Mouse (Mus musculus) MEL (cell line): ENCODE data around the gene Gm10142. TPM values are rescaled to one million over a fixed set of nuclear protein-coding genes. Genes with fewer than 3 reads are reported as not detected.
"Not testable (repeated sequence)": the region's sequence is repeated elsewhere in the genome, so short reads cannot be mapped to it uniquely, and the experiment has no call there.

Experiments
- DNase-seq: peaks from one replicate; pipeline ENCODE4 v3.0.0; 2011; ENCODE audit warnings: low read depth, low spot score
- H3K27ac ChIP-seq: 2 replicates; pipeline ENCODE4 v1.5.1; 2012; ENCODE audit warnings: low read depth, mild to moderate bottlenecking, control low read depth, low read length, moderate library complexity; ENCODE audit not compliant: control insufficient read depth
- H3K27me3 ChIP-seq, 2 experiments: fragments of 150-350 bp in 1 of 2; sonication (generic) in 1 of 2; 2 replicates each; pipeline ENCODE4 v1.6.1; 2012; ENCODE audit warnings: low read length in 2 of 2, mild to moderate bottlenecking in 2 of 2, improper control_type of control experiment in 1 of 2, moderate library complexity in 1 of 2; ENCODE audit not compliant: insufficient read depth in 2 of 2, control insufficient read depth in 1 of 2
- H3K36me3 ChIP-seq, 2 experiments: 2 replicates each; pipeline ENCODE4 v1.6.1; 2012 to 2014; ENCODE audit warnings: low read length in 2 of 2, improper control_type of control experiment in 1 of 2, inconsistent platforms in 1 of 2, mild to moderate bottlenecking in 1 of 2; ENCODE audit not compliant: insufficient read depth in 2 of 2, control insufficient read depth in 1 of 2
- H3K4me1 ChIP-seq, 2 experiments: fragments of 150-350 bp in 1 of 2; sonication (generic) in 1 of 2; 2 replicates each; pipeline ENCODE4 v1.6.1; 2012; ENCODE audit warnings: low read length in 2 of 2, improper control_type of control experiment in 1 of 2, mild to moderate bottlenecking in 1 of 2; ENCODE audit not compliant: insufficient read depth in 2 of 2, control insufficient read depth in 1 of 2
- H3K4me3 ChIP-seq, 2 experiments: fragments of 150-350 bp in 1 of 2; sonication (generic) in 1 of 2; 2 replicates each; pipeline ENCODE4 v1.5.1; 2012; ENCODE audit warnings: low read depth in 2 of 2, low read length in 2 of 2, mild to moderate bottlenecking in 2 of 2, moderate library complexity in 2 of 2, control low read depth in 1 of 2, improper control_type of control experiment in 1 of 2; ENCODE audit not compliant: control insufficient read depth in 1 of 2, insufficient read depth in 1 of 2
- H3K79me2 ChIP-seq: 2 replicates; pipeline ENCODE4 v1.6.1; 2012; ENCODE audit warnings: mild to moderate bottlenecking, low read length, moderate library complexity; ENCODE audit not compliant: control insufficient read depth, poor library complexity, insufficient read depth
- H3K9ac ChIP-seq: 2 replicates; pipeline ENCODE4 v1.6.1; 2012; ENCODE audit warnings: low read depth, mild to moderate bottlenecking, control low read depth, low read length, moderate library complexity; ENCODE audit not compliant: control insufficient read depth, poor library complexity, severe bottlenecking
- H3K9me3 ChIP-seq: fragments of 150-350 bp; sonication (generic); replicated peaks from 2 replicates; pipeline ENCODE4 v1.6.1; 2012; ENCODE audit warnings: mild to moderate bottlenecking, low read length, improper control_type of control experiment, moderate library complexity; ENCODE audit not compliant: insufficient read depth
- GATA1 ChIP-seq: IDR thresholded peaks from 2 replicates; pipeline ENCODE4 v1.6.1; 2011; ENCODE audit warnings: low read depth, low read length, improper control_type of control experiment
- JUND ChIP-seq: IDR thresholded peaks from 2 replicates; pipeline ENCODE4 v1.6.1; 2011; ENCODE audit warnings: low read depth, mild to moderate bottlenecking, improper control_type of control experiment, low read length
- MAX ChIP-seq: IDR thresholded peaks from 2 replicates; pipeline ENCODE4 v1.6.1; 2011; ENCODE audit warnings: low read length, improper control_type of control experiment
- MAZ ChIP-seq: IDR thresholded peaks from 2 replicates; pipeline ENCODE4 v1.6.1; 2012; ENCODE audit warnings: low read depth, mild to moderate bottlenecking, inconsistent platforms, low read length, improper control_type of control experiment
- MEF2A ChIP-seq: IDR thresholded peaks from 2 replicates; pipeline ENCODE4 v1.6.1; 2014; ENCODE audit warnings: low read depth, mild to moderate bottlenecking, inconsistent platforms, low read length, improper control_type of control experiment; ENCODE audit not compliant: poor library complexity, insufficient replicate concordance, severe bottlenecking; ENCODE audit errors: extremely low read depth
- MXI1 ChIP-seq: IDR thresholded peaks from 2 replicates; pipeline ENCODE4 v1.6.1; 2011; ENCODE audit warnings: mild to moderate bottlenecking, low read depth, low read length, improper control_type of control experiment
- MYC ChIP-seq: IDR thresholded peaks from 2 replicates; pipeline ENCODE4 v1.6.1; 2011; ENCODE audit warnings: low read depth, mild to moderate bottlenecking, low read length, improper control_type of control experiment, moderate library complexity
- POLR2A ChIP-seq, 2 experiments: IDR thresholded peaks; 2 replicates each; pipeline ENCODE4 v1.6.1; 2011 to 2012; ENCODE audit warnings: low read length in 2 of 2, mild to moderate bottlenecking in 2 of 2, control low read depth in 1 of 2, improper control_type of control experiment in 1 of 2, low read depth in 1 of 2, moderate library complexity in 1 of 2; ENCODE audit not compliant: control insufficient read depth in 1 of 2, insufficient read depth in 1 of 2, poor library complexity in 1 of 2
- POLR2AphosphoS5 ChIP-seq: IDR thresholded peaks from 2 replicates; pipeline ENCODE4 v1.6.1; 2012; ENCODE audit warnings: low read depth, borderline replicate concordance, mild to moderate bottlenecking, inconsistent platforms, low read length, moderate library complexity, mixed read lengths
- TAL1 ChIP-seq: IDR thresholded peaks from 2 replicates; pipeline ENCODE4 v1.6.1; 2012; ENCODE audit warnings: mild to moderate bottlenecking, inconsistent platforms, low read length, moderate library complexity, mixed read lengths
- TBP ChIP-seq: IDR thresholded peaks from 2 replicates; pipeline ENCODE4 v1.8.0; 2011; ENCODE audit warnings: low read depth, low read length, improper control_type of control experiment
- USF1 ChIP-seq: IDR thresholded peaks from 2 replicates; pipeline ENCODE4 v1.6.1; 2014; ENCODE audit warnings: low read depth, mild to moderate bottlenecking, inconsistent platforms, low read length, improper control_type of control experiment, moderate library complexity
- polyA plus RNA-seq, 2 experiments: library from polyadenylated mRNA; stranded (reverse) in 1 of 2; unstranded in 1 of 2; fragments of >175 nt in 1 of 2; fragments of >200 nt in 1 of 2; gene quantifications; 2 replicates each; pipeline versions ENCODE4 v1.2.1 to v1.2.4; 2012; ENCODE audit warnings: low replicate concordance in 2 of 2, low read depth in 1 of 2; ENCODE audit not compliant: insufficient read length in 2 of 2, insufficient read depth in 1 of 2, missing spikeins in 1 of 2
- total RNA-seq: library from RNA; depleted of rRNA; stranded (reverse); fragments of 300-350 nt; gene quantifications from 2 replicates; pipeline ENCODE4 v1.2.3, GENCODE M21; 2012

Gm10142 gene
- total and polyA plus RNA-seq, 3 experiments: not detected

DNA sequence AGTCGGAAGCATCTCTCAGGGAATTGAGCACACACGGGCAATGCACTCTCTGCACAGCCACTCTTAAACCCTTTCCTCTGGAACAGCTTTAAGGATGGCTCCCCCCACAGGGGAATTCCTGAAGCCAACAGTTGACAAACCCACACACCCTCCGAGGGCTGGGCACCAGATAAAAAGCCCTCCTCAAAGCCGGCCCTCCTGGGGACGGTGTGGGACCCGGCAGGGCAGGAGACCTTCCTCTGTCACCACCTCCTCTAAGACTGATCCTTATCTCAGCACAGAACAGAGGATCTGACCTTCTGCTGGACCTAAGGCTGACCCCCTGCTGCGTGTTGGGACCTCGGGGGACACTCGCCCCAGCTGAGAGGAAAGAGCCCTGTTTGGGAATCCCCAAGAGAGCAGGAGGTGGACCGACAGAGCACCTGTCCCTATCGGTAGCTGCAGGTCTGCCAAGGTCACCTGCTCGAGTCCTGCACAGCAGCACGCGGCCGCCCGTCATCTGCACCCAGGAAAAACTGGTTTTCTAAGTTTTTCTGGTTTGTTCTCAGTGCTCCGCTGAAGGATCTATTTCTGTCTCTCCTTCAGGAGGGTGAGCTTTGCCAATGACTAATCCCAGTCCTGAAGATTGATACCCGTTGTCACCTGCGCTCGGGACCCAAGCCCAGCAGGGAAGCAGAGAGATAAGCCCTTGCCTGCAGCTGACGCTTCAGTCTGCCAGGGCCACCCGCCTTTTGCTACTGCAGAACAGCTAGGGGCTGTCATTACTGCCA is 29.5 kb upstream of the Gm10142 start, which contains the start of gene Tspear:
TSS of gene Tspear (plus strand) at position 675 of the 770 bp plus-strand sequence.
- Histone ChIP-seq H3K9ac (no peak within 1 kb of the TSS), H3K36me3 (no peaks in the 10 kb centered on the region), H3K4me1 (no peaks in the 10 kb centered on the region), H3K27ac (no peak within 1 kb of the TSS), H3K27me3 (peaks cover 14 to 18% of the 10 kb centered on the region in 2 experiments), H3K79me2 (no peaks in the 10 kb centered on the region), H3K4me3 (no peak within 1 kb of the TSS), H3K9me3 (no peaks in the 10 kb centered on the region)
- no peak for TF ChIP-seq POLR2A (IDR thresholded peaks at IDR 0.05; ENCODE audit: control insufficient read depth in 1 of 2, insufficient read depth in 1 of 2, low read depth in 1 of 2, low read length in 2 of 2, poor library complexity in 1 of 2)
- no peak for TF ChIP-seq TAL1
- TF ChIP-seq MAX: no peak
- TF ChIP-seq GATA1: no peak
- TF ChIP-seq MXI1: no peak
- TF ChIP-seq MYC: no peak
- TF ChIP-seq POLR2AphosphoS5: no peak
- TF ChIP-seq MEF2A: no peak
- no peak for TF ChIP-seq USF1
- no peak for TF ChIP-seq JUND
- no peak for DNase-seq

DNA sequence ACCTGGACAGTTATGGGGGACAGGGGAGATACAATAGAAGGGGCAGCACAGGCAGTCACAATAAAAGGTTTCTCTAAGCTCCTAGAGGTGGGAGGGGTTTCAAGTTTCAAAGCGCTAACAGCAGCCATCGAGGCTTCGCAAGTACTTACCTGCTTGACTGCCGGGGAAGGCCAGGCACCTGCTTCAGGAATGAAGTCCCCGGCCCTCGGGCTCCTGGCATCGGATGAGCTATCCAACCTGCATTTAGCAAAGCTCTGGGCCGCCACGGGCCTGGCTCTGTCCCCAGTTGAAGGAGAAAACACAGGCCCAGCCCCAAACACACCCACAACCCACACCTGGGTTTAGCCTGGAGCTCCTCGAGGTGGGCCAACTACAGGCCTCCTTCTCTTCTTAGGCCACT is 28.6 kb upstream of the Gm10142 start:
- H3K9ac ChIP-seq: no peak overlapping the region

DNA sequence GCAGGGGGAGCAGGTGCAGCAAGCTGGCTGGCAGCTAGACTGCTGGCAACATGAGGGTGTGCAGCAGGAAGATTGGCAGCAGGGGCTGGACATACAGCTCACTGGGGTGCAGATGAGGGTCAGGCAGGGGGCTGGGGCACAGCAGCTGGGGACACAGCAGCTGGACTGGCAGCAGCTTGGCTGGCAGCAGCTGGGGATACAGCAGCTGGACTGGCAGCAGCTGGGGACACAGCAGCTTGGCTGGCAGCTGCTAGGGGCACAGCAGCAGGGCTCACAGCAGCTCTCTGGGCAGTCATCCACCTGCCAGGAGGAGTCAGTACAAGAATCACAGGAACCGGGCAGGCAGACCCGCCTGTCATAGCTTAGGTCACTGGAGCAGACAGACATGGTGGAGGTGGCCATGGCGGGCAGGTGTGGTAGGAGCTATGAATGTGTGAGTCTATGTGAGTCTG is 25.2 kb upstream of the Gm10142 start, which contains the start of gene Gm19402:
TSS of gene Gm19402 (minus strand) at position 402 of the 452 bp plus-strand sequence.
- H3K27me3 ChIP-seq: peaks cover 8 to 14% of the 10 kb centered on the region in 2 experiments
- not testable (repeated sequence) for H3K9ac ChIP-seq, H3K36me3 ChIP-seq, H3K4me3 ChIP-seq, H3K27ac ChIP-seq, H3K9me3 ChIP-seq, H3K79me2 ChIP-seq, DNase-seq, H3K4me1 ChIP-seq

More for the DNA sequence above, 28.6 kb upstream of the Gm10142 start:
- no peaks in the 10 kb centered on the region for H3K36me3 ChIP-seq
- no peak for TF ChIP-seq MAZ
- TF ChIP-seq MYC: no peak
- no peak for TF ChIP-seq MAX
- no peak for TF ChIP-seq TBP
- TF ChIP-seq, all 39 proteins: peak for 0
- H3K79me2 ChIP-seq: no peaks in the 10 kb centered on the region
- no peaks in the 10 kb centered on the region for H3K9me3 ChIP-seq
- no peak for DNase-seq
- H3K4me3 ChIP-seq: no peak overlapping the region
- H3K27me3 ChIP-seq: peaks cover 13 to 23% of the 10 kb centered on the region in 2 experiments
- H3K4me1 ChIP-seq: no peaks in the 10 kb centered on the region
- no peak overlapping the region for H3K27ac ChIP-seq
